Mouse (Mus musculus) kidney, postnatal 10 days (tissue): Measurements from ENCODE around the gene Abcb4.
"Not testable (repeated sequence)": the region's sequence is repeated elsewhere in the genome, so short reads cannot be mapped to it uniquely, and the experiment has no call there.

ENCODE experiments used
- DNase-seq: peaks from one replicate; pipeline ENCODE4 v3.0.0; 2021; ENCODE audit warnings: mixed read lengths

Gene Abcb4

DNA sequence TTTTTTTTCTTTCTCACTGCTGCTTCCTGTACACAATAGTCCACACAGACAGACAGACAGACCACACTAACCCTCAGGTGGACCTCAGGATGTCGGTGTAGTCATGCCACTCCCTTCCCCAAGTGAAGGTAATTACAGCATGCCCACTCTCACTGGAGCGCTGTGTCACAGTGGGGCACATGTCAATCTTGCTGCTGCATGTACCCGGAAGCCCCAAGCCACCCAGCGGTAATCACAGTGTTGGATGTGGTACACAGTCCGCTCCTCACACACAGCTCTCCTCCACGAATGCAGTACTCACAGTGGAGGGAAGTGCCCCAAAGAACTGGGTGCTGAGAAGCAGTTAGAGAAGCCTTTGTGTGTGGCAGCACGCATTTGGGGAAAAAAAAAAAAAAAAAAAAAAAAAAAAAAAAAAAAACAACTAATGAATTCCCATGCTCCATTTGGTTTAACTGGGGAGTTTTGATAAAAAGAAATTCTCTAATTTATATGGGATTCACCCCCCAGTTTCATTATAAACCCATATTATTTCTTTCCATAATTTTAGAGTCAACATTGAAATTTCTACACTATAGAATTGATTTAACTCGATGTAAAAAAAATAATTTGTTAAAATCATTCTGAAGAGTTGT is 18.2 kb downstream of the Abcb4 start:
- DNase-seq: no peak

- DNase-seq: no peak
Measured at GRCm38 (mm10) chr5:8916400-8916799, 22.9 kb downstream of the Abcb4 start.

DNA sequence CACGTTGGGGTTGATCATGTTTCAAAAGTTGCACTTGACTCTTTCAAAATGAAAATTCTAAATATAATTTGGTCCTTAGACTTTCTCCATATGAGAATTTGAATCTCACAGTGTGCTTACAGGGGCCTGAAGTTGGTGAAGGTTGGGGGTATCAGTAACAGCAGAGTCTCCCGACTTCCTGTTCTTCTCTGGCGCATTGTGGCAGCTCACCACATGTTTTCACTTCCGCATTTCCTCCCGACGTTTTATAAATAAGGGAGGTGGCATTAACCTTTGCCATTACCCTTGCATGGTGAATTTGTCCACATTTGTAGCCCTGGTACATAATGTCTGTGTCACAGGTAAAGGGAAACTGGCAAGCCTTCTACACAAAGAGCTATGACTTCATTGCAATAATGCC is 23.6 kb downstream of the Abcb4 start:
- DNase-seq: no peak

DNA sequence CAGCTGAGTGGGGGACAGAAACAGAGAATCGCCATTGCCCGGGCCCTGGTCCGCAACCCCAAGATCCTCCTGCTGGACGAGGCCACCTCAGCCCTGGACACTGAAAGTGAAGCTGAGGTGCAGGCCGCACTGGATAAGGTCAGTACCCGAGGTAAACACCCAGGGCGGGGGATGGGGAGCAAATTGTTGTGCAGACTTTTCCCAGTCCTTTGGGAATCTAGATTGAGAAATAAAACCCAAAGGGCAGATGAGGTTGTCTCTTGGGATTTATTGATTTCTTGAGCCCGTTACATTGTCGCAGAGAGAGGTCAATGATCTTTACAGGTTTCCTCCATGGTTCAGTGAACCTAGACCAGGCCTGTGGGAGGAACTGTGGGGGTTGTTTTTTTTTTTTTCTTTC is 34.9 kb downstream of the Abcb4 start:
- no peak for DNase-seq

- no peak for DNase-seq
Measured at GRCm38 (mm10) chr5:8937965-8938364, 44.4 kb downstream of the Abcb4 start.

GRCm38 (mm10) chr5:8941266-8941665 is 47.7 kb downstream of the Abcb4 start:
- not testable (repeated sequence) for DNase-seq

DNA sequence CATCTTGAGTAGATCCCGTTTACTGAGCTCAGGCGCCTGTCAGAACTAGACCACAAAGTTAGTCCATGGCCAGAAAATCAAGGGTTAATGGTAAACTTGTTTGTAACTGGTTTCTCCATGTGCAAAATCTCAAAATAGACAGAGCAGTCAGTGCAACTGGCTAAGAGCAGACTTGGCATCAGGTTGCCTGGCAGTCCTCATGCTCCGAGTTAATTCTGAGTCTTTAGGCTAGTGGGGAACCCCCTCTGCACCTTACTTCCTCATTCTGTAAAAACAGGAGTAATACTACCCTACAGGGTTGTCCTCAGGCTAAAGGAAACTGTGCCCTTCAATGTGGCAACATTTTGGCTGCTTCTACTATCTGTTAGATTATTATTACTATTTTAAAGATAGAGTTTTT is 50.3 kb downstream of the Abcb4 start:
- DNase-seq: no peak

DNA sequence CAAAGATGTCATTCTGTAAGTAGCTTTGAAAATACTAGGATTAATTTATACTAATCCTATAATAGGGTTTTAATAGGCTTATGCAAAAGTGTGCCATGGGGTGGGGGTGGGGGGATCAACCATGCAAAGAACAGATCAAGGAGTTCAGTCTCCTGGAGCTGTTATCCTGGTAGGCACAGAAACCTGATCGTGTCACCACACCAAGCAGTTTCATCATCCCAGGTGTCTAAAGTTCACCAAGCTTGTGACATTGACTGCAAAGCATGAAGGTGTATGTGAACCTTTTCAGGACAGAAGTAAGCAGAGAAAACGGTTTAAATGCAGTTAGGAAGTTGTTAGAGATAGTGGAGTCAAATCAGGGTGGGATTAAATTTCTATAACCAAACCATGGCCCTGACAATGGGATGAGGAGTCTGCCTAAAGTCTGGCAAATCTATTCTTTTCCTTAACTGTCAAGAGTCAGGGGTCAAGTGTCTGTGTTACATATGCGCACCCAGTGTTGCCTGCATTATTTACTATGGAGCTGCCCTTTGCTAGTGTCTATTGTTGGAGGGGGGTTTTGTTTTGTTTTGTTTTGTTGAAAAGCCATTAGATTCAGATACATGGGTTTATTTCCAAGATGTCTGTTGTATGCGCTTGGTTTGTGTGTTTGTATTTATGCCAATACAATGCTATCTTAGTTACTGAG is 54.0 kb downstream of the Abcb4 start:
- DNase-seq: no peak

DNA sequence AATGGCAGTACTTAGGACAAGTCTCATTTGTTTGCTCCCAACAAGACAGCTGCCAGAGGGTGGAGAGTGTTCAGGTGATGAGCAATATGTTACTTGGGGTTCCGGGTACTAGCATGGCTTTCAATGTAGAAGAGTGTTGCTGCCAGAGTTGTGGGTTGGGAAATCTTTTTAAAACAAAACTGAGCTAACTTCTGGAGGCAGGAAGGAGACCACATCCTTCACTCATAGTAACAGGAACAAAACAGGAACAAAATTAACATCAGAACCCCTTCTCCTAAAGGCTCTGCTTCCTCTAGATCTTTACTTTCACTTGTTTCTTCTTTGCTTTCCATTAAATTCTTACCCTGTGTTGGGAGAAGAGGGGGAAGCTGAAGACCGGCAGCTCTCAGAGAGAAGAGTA is 60.1 kb downstream of the Abcb4 start:
- DNase-seq: no peak

- no peak for DNase-seq
Measured at GRCm38 (mm10) chr5:8955544-8955943, 62.0 kb downstream of the Abcb4 start.

GRCm38 (mm10) chr5:8960534-8960933 is 67.0 kb downstream of the Abcb4 start:
- DNase-seq: no peak

DNA sequence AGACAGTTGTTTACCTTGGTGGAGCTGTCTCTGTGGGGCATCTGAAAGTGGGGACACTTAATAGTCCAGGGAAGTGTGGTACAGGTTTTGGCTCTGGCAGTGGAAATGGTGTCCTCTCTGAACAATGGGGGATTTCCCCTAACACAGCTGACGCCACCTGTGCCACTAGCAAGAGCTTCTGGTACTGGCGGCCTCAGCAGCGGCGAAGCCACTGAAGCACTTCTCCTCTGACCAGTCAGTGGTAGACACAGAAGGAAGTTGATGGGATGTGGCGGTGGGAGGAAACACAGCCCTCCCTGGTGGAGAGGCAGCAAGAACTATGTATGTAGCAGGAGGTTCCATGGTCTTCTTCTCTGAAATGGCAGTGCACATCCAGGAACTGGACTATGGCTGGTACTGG is 71.0 kb downstream of the Abcb4 start:
- no peak for DNase-seq

DNA sequence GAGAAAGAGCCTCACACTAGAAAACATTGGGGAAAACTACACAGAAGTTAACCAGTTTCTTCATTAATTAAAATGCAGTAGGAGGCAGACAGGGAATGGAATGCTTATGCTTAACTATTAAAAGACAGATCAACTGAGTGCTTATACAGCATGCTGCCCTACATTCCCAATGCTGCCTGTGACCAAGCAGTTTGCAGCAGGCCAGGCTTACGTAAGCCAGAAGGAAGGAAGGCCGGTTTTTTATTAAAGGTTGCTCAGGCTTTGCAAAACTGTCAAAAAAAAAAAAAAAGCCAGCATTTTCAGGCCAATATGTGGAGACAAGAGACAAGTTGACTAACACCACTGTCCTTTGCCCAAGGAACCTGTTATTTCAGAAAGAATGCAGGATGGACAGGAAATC is 77.2 kb downstream of the Abcb4 start:
- no peak for DNase-seq

DNA sequence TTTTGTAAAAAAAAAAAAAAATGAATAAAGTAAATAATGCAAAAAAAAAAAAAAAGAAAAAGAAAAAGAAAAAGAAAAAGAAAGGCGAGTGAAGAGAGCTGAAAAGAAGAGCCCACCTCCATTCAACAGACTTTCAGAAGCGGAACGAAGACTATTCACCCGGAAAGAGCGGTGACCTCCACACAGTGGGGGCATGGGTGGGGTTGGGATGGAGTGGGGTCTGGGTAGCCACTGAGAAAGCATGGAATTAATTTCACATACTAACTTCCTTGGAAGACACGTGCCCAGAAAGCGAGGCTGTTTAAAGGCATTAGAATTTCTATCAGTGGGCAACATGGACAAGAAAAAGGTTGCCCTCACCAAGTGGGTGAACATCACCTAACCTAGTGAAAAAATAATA is 78.8 kb downstream of the Abcb4 start:
- no peak for DNase-seq

GRCm38 (mm10) chr5:8974721-8975120 is 81.2 kb downstream of the Abcb4 start:
- DNase-seq: no peak

DNA sequence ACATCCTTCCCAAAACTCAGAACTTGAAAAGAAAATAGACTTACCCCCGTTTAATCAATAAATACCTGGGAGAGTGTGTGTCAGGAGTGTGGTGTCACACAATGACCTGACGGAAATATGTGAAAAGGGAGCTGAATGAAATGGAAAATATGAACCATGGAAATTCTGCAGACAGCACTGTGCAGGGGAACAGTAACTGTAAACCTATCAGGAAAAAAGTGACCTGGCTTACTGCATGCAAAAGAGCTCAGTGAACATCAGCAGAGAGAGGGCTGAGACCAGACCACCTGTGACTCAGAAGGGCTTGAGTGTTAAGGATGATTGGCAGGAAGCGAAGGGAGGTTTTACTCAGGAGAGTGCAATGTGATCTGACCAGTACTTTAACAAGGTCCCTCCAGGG is 92.0 kb downstream of the Abcb4 start:
- no peak for DNase-seq

DNA sequence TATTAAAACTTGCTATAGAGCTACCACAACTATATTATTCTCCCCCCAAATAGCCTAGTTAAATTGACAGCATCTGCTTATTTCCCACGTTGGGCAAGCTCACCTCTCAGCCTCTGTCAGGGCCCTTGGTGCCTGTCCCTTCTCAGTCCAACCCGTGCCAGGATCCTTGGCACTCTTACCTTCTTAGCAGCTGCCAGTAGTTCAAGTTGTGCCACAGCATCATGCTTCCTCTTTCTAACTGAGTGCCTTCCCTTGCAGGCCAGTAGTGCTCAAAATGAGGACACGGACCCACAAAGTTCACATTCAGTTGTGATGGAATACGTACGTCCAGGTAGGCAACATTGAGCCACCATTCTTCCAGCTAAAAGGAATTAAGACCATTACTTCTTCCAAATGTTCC is 94.4 kb downstream of the Abcb4 start:
- no peak for DNase-seq

DNA sequence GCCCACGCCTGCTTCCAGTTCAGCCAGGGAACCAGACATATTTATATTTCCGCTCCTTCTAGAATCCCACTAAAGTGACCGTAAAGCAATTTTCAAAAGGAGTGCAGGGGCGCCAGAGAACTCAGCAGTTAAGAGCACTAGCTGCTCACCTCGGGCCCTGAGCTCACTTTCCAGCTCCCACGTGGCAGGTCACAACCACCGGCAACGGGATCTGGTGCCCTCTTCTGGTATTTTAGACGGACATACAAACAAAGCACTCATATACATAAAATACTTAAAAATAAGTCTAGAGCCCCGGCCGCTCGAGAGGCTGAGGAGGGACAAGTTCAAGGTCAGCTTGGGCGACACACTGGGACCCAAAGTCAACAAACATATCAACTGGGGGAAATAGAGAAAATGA is 97.0 kb downstream of the Abcb4 start:
- no peak for DNase-seq

- no peak for DNase-seq
Measured at GRCm38 (mm10) chr5:8991626-8992025, 98.1 kb downstream of the Abcb4 start.

DNA sequence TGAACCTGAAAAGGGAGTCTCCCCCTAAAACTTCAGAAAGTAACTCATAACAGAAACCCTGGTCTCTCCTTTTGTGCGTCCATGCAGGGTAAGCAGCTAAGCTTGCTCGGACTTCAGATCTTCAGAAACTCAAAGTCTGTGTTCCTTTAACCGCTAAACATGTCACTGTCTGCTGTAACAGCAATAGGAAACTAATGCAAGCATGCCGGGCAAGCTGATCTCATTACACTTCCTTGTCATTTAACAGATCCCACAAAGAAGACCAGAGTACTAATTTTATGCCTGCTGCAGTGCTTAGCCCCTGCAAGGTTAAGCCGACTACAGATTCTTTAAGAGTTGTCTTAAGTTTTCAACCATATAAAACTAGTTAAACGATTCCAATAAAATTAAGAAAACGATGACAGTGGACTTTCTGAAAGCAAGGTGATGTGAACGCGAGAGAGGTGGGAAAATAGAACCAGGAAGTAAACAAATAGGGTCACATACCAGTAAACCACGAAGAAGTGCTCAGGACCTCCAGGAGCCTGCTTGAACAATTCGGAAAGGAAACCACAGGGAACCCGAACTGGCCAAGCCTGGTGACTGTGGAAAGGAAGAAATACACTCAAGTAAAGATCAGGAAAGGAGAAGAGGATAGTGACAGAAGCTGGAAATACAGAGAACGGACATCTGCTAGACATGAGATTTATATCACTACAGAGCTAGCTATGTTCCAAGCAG is 102.6 kb downstream of the Abcb4 start:
- DNase-seq: peak; percentile 18

- DNase-seq: peak; percentile 97
Measured at GRCm38 (mm10) chr5:8996686-8997512, 103.4 kb downstream of the Abcb4 start, which contains the start of gene Crot. TSS of gene Crot (minus strand) at chr5:8997324.

DNA sequence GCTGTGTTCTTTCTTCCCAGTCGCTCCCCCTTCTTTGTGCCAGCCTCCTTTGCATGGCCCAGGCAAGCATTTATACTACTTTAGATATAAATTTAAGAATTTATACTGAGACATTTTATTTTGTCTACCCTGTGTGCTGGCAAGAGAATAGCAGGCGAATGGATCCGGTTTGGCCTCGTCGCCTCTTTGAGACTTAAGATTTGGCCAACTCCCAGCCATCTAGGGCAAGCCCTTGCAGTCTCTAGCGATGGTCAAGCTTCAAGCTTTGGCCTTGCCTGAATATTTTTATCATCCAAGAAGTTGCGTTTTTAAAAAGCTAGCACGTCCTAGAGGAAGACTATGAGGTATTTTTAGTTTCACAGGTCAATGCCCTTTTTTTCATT is 104.0 kb downstream of the Abcb4 start:
- DNase-seq: no peak

DNA sequence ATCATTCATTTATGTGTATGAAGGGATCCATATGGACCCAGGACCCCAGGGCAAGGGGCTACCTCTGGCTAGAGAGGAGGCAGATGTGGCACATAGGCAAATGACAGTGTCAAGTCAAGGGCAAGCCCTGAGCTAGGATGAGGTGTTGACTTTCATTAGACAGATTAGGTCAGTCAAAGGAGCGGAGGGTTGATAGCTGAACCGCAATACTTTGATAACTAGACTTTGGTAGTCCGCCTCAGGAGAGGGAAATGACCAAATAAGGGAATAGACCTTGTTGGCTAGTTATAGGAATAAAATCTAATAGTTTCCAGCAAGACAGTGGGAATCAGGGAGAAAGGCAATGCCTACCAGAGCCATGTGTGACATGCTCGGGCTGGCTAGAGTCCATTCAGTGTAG is 105.6 kb downstream of the Abcb4 start:
- DNase-seq: no peak
